Mouse (Mus musculus) MEL-GATA-1-ER (cell line): ENCODE results near the gene Echs1.

Source experiments
- DNase-seq: peaks from one replicate; pipeline ENCODE4 v3.0.0-alpha.2; 2012; ENCODE audit warnings: low read depth; ENCODE audit errors: extremely low read depth

Echs1 gene

GRCm38 (mm10) chr7:140062307-140062706 lies 54.0 kb downstream of the Echs1 start:
- DNase-seq: no peak

DNA sequence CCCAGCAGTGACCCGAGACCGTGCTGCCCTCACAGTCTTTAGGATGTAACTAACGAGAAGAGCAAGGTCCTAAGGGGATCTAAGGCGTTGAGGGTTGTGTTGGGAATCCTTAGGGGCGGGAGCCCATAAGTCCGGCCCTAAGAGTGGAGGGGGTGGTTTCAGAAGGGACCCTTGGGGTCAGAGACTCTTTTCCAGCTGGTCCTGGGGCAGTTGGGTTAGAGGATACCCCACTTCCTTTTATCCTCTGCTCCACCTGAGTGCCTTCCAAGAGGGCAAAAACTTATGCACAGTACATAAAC lies 54.5 kb downstream of the Echs1 start:
- no peak for DNase-seq

GRCm38 (mm10) chr7:140060936-140061831 lies 55.1 kb downstream of the Echs1 start:
- DNase-seq: no peak

GRCm38 (mm10) chr7:140059601-140060000 lies 56.7 kb downstream of the Echs1 start:
- no peak for DNase-seq

DNA sequence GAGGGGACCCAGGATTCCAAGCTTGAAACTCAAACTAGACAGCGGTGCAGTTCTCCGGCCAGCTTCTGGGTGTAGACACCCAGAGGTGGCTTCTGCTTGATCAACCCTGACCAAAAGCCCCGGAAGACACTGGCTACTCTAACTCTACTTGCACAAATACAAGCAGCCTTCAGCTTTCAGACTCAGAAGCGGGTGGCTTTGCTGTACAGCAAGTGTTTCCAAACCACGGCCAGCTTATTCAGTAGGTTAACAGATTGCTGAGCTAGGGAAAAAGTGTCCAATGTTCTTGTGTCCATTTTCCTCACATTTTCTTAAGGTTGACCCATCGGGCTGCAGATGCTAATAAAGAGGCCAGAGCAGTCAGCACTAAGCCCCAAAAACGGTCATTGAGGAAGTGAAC lies 57.7 kb downstream of the Echs1 start:
- DNase-seq: no peak

- DNase-seq: no peak
Measured at GRCm38 (mm10) chr7:140057413-140058407, 58.6 kb downstream of the Echs1 start.
